Comparison of ENCODE assay signal across 8 mouse cellular contexts in the genomic region with DNA sequence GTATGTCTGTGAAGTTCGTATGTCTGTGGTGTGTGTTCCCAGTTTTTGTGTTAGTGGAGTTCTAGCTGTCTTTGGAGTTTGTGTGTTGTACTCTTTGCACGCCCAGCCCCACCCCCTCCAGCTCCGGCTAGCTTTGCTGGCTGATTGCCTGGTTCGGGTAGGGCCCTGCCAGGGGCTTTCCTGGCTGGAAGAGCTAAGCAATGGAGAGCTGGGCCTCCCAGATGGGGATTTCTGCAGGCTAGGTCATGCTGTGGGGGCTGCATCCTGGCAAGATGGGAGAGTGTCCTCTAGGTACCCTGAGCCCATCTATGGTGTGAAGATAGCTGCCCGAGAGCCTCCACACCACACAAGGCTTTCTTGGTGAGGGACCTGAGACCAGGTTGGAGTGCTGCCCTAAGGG. TPM values are rescaled to one million over a fixed set of nuclear protein-coding genes. Genes with fewer than 3 reads are reported as not detected.
DNase-seq lines count a peak whose midpoint lies in the region; ATAC-seq and TF ChIP-seq lines count a peak whose summit lies in the region.

No protein-coding gene starts in this region.

- peak overlapping the region; percentile 63 for H3K27ac ChIP-seq in neural tube, embryonic 13.5 days (replicated peaks)
- H3K27ac ChIP-seq in forebrain, embryonic 12.5 days: 0 out of 2 replicates have a peak overlapping the region, but pooled peaks have one; percentile 42
- peak overlapping the region; percentile 32; the same call in 1 of the 2 replicates for H3K27ac ChIP-seq in midbrain, postnatal 0 days (ENCODE audit: low read depth, low read length)

- no peaks in the 10 kb centered on the region for H3K27me3 ChIP-seq in neural tube, embryonic 13.5 days
- H3K27me3 ChIP-seq in forebrain, embryonic 12.5 days: no peaks in the 10 kb centered on the region
- no peaks in the 10 kb centered on the region for H3K27me3 ChIP-seq in midbrain, postnatal 0 days (ENCODE audit: insufficient read depth, low read length)

- 52% methylated on average over 5 of the region's 5 CpGs for WGBS in neural tube, embryonic 13.5 days
- 62% methylated on average over 5 of the region's 5 CpGs for WGBS in forebrain, embryonic 12.5 days
- 42% methylated on average over 5 of the region's 5 CpGs for WGBS in midbrain, postnatal 0 days

- no peaks in the 10 kb centered on the region for H3K9me3 ChIP-seq in neural tube, embryonic 13.5 days
- no peaks in the 10 kb centered on the region for H3K9me3 ChIP-seq in forebrain, embryonic 12.5 days
- no peaks in the 10 kb centered on the region for H3K9me3 ChIP-seq in midbrain, postnatal 0 days (ENCODE audit: low read length)

- TF ChIP-seq CTCF in midbrain, postnatal 0 days (IDR thresholded peaks at IDR 0.05): no peak

- no peaks in the 10 kb centered on the region for H3K36me3 ChIP-seq in neural tube, embryonic 13.5 days
- no peaks in the 10 kb centered on the region for H3K36me3 ChIP-seq in forebrain, embryonic 12.5 days (replicated peaks)
- H3K36me3 ChIP-seq in midbrain, postnatal 0 days (ENCODE audit: insufficient read depth, low read length): no peaks in the 10 kb centered on the region

- intact Hi-C loops in heart, postnatal 14 days (cut with DNase I): no loop called here

- H3K9ac ChIP-seq in neural tube, embryonic 13.5 days: no peak overlapping the region
- peak overlapping the region; percentile 21; the same call in 1 of the 2 replicates for H3K9ac ChIP-seq in forebrain, embryonic 12.5 days
- no peak overlapping the region for H3K9ac ChIP-seq in midbrain, postnatal 0 days (replicated peaks; ENCODE audit: low read length, poor library complexity, severe bottlenecking)

- no peak overlapping the region for H3K4me3 ChIP-seq in neural tube, embryonic 13.5 days
- H3K4me3 ChIP-seq in forebrain, embryonic 12.5 days (replicated peaks): no peak overlapping the region
- H3K4me3 ChIP-seq in midbrain, postnatal 0 days (ENCODE audit: low read depth, low read length): no peak overlapping the region

- ATAC-seq in neural tube, embryonic 13.5 days (ENCODE audit: low read depth): peak; percentile 72
- no peak for ATAC-seq in forebrain, embryonic 12.5 days (ENCODE audit: low FRiP score)
- no peak for ATAC-seq in midbrain, postnatal 0 days (ENCODE audit: low FRiP score)
- no peak for ATAC-seq in cerebellum, adult (ENCODE audit: insufficient number of reproducible peaks, low FRiP score, low TSS enrichment)

- no peak overlapping the region for H3K4me2 ChIP-seq in neural tube, embryonic 13.5 days
- no peak overlapping the region for H3K4me2 ChIP-seq in forebrain, embryonic 12.5 days
- no peak overlapping the region for H3K4me2 ChIP-seq in midbrain, postnatal 0 days (ENCODE audit: low read depth, low read length, poor library complexity, severe bottlenecking)

- no peak for DNase-seq in neural tube, embryonic 10.5 days (ENCODE audit: extremely low spot score, low spot score)
- DNase-seq in heart, postnatal 14 days: peak; percentile 81 to 91
- DNase-seq in kidney, postnatal 36 days: peak; percentile 83 to 90
- DNase-seq in midbrain, postnatal 0 days (ENCODE audit: low spot score): peak; percentile 81
- no peak for DNase-seq in frontal cortex, postnatal 14 days (ENCODE audit: low spot score in 2 of 2)

- H3K4me1 ChIP-seq in neural tube, embryonic 13.5 days (replicated peaks): peaks cover 24% of the 10 kb centered on the region
- peaks cover 13% of the 10 kb centered on the region for H3K4me1 ChIP-seq in forebrain, embryonic 12.5 days
- H3K4me1 ChIP-seq in midbrain, postnatal 0 days (ENCODE audit: insufficient read depth, low read length): 0 out of 2 replicates have a peak, but pooled peaks cover 3% of the 10 kb centered on the region

RNA-seq across cellular contexts. Expression of gene Sik1, which starts 28.4 kb away (rescaled TPM):
- 17.0 and 20.1 TPM in 2 replicates for polyA plus RNA-seq in neural tube, embryonic 13.5 days (2015; fragmentation: Nextera tagmentation; extraction: Ambion mirVana)
- polyA plus RNA-seq in forebrain, embryonic 12.5 days (2016; fragmentation: Nextera tagmentation; extraction: Ambion mirVana): 15.2 and 16.7 TPM in 2 replicates
- total RNA-seq in heart, postnatal 14 days (2021): 10 to 100 TPM; 41.4 to 72.2 TPM
- 48.5 and 54.2 TPM in 2 replicates for total RNA-seq in midbrain, postnatal 0 days (2014; rRNA removed)
- polyA plus RNA-seq in midbrain, postnatal 0 days (2015; fragmentation: Nextera tagmentation; extraction: Ambion mirVana): 17.6 and 22.3 TPM in 2 replicates

Comparison
In these comparisons a context has a peak if more than half of its experiments do, and no peak if none do; other contexts are left out.
1. DNase-seq: peak in heart, postnatal 14 days (2 of 2), kidney, postnatal 36 days (2 of 2) and midbrain, postnatal 0 days (single experiment); none in neural tube, embryonic 10.5 days (single experiment) and frontal cortex, postnatal 14 days (0 of 2).
2. Peak in every context shown above with its lines, with median percentiles within 50 percentile points of each other: H3K27ac ChIP-seq.